Mouse (Mus musculus) right cerebral cortex, postnatal 36 days (tissue): ENCODE measurements around the gene Cx3cl1.

Experiments
- DNase-seq, 2 experiments: peaks; one replicate each; pipeline ENCODE4 v3.0.0; 2022; ENCODE audit warnings: low spot score in 2 of 2, mixed read lengths in 1 of 2

The Cx3cl1 gene

DNA sequence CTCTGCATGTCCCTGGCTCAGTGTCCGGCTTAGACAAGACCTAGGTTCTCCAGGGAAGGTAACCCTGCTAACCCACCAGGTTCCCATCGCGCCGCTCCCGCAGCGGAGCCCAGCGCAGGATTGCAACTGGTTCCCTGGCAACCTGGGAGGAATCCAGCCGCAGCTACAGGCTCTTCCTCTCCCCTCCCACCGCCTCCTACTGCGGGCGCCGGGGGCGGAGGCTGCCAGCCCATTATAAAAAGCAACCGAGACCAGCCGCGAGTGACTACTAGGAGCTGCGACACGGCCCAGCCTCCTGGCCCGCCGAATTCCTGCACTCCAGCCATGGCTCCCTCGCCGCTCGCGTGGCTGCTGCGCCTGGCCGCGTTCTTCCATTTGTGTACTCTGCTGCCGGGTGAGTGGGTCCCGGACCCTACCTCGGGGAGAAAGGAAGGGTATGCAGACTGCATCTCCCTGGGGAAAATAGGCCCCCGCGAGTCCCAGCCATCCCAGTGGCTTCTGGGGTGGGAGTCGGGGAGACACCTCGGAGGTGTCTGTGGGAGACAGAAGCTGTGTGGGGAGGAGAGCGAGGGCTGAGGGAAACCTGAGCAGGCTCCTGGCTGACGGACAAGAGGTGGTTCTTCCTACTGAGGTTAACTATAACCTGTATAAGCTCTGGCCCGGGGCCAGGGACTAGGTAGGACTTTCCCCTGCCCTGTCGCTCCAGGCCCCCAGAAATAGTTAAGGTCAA is at the start of gene Cx3cl1:
Gene Cx3cl1 (plus strand): TSS at position 69 of the 730 bp plus-strand sequence.
- DNase-seq = peak; percentile 90 to 93

DNA sequence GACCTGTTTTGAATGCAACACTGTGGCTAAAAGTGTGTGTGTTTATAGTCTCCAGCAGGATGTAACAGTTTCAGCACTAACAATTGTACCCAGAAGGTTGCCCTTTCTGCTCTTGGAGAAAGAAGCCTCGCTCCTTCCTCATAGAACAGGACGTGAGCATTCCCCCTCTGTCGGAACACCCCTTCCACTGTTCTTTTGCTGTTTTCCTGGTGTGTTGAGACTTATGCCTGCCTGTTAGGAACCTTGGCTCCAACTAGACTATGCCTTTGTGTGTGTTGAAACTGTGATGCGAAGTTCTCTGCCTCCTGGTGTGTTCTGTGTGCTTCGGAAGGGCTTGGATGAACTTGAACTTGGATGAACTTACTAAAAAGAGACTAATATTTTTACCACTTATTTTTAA is 45.8 kb upstream of the Cx3cl1 start:
- DNase-seq = no peak

DNA sequence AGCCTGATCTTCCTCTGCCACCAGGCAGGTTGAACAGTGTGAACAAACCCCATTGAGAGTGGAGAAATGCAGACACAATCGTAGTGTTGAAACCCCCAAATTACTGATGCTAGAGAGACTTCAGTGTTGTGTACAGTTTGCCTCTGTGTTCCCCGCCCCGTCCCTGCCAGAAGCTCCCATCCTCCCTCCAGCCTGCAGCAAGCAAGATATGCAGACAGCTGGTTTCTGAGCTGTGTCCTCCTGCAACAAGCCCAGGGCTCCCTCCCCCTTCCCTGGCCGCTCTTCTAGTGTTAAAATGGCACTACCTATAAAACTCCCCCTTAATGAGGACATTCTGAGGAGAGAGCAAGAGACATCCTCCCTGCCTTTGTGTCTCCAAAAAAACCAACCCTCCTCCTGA is 42.5 kb upstream of the Cx3cl1 start:
- DNase-seq = no peak

DNA sequence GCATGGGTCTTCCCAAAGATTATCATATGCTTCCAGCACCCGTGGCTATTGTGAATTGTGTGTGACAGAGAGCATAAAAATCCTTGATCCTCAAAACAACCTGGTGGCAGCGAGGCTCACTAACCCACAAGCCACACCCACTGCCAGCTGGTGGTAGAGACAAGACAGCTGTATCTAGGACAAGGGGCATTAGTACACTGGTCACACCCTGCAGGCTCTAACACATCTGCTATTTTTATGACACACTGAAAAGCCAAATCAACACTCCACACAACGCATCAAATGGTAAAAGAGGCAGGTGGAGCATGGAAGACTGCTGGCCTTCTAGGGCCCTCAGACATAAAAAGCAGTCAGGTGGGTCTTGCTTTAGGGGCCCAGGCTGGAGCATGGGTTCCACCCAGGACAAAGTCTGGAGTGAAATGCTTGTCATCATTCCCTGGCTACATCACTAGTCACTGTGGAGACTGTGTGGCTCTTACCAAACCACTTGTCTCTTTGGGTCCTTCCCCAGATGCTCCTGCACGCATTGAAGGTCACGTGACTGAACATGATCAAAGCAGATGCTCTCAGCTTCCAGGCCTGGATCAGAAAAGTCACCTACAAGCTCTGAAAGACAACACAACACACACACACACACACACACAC is 37.9 kb upstream of the Cx3cl1 start:
- DNase-seq = no peak

DNA sequence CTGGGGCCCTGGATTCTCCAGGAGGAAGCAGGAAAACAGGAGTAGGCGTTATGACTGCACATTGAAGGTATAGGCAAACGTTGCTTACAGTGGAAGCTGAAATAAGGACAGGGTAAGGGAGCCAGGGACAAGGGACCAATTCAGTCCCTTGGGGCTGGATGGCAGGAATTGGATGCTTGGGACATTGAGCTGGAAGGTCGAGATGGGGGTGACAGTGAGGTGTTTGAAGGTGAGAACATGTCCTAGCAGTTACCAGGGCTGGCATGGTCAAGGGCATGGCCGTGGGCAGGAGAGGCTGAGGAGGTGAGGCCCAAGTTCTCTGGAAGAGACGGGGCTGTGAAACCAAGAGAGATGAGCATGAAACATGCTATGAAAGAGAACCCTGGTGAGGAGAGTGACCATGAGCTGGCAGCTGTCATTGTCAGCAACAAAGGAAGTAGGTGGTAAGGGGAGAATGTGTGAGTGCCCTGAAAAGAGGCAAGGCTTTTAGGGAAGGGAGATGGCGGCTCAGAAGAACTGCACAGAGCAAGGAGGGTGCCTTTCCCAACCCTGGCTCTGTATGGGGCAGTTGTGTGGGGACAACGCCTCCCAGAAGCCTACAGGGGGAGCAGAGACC is 37.0 kb upstream of the Cx3cl1 start:
- no peak for DNase-seq

DNA sequence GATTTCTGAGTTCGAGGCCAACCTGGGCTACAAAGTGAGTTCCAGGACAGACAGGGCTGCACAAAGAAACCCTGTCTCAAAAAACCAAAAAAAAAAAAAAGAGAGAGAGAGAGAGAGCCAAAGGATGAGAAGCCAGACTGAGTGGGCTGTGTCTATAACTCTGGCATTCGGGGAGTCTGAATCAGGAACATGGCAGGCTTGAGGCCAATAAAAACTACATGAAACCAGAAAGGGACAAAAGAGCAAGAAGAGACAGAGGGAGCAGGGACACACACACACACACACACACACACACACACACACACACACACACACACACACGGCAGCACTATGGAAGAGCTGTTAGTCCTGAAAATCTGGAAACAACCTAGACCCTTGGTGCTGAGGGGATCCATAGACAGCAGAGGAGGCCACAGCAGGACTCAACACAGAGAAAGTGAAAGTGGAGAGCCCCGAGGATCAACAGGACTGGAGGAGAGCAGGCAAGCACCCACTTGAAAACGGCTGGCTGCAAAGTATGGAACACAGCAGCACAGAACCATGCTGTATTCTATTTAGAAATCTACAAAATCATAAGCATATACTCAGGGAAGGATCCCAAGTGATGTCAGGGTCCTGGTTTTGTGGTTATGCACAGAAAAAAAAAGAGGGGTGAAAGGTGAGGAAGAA is 36.2 kb upstream of the Cx3cl1 start:
- DNase-seq = no peak

DNA sequence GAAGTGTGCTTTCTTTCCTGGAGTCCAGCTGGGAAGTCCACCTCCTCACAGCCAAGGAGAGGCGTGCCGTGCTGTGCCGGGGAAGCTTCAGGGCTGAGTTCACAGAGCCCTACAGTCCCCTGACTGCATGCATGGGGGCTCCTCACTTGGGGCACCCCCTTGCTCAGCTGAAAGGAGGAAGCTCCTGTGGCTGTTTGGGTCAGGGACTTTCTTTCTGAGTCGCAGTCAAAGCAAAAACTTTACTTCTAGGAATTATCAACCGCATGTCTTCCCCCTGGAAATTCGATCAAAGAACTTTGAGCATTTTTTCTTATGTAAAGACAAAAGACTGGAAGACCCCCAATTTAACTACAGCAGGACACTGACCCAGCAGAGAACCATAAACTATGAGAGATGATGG is 32.0 kb upstream of the Cx3cl1 start:
- no peak for DNase-seq

DNA sequence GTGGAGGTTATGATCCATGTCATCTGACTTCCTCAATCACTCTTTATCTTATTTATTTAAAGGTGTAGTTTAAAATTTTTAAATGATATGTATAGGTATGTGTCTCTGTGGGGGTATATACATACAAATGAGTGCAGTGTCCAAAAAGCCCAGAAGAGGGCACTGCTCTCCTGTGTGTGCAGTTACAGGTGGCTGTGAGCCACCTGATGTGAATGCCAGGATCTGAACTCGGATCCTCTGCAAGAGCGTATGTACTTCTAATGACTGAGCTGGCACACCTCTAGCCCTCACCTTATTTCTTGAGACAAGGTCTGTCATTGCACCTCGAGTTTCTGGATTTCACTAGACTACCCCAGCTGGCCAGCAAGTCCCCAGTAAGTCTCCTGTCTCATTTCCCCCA is 31.2 kb upstream of the Cx3cl1 start:
- DNase-seq = no peak

DNA sequence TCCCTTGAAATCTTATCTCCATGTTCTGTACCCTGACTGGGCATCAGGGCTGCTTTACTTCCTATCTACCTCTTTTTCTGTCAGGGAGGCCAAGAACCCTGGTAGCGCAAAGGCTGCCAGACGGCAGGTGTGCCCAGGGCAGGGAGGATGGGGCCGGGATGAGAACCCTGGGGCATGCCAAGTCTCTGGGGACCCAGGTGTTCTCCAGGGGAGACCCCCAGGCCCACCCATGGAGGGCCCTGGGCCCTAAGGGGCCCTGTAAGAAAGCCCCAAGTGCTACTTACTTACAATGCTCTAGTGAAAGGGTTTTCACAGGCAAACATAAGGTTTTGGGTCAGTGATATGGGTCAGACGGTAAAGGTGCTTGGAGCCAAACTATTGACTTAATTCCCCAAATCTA is 30.1 kb upstream of the Cx3cl1 start:
- no peak for DNase-seq

DNA sequence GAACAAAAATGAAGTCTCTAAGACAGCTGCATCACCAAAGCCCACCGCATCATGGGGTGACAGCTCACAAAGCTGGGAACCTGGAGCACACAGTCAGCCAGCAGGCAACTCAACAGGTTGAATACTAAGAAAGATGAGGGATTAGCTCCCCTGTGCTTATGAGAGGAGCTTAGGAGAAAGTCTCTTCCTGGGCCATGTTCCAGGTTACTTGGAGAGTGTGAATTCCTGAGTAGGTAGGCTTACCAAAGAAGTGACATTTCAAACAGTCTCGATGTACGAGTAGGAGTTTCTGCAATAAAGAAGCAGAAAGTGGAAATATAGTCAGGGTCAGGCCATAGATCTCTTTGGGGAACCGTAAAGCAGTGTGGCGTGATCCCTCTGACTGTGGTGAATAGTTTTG is 27.3 kb upstream of the Cx3cl1 start:
- no peak for DNase-seq

DNA sequence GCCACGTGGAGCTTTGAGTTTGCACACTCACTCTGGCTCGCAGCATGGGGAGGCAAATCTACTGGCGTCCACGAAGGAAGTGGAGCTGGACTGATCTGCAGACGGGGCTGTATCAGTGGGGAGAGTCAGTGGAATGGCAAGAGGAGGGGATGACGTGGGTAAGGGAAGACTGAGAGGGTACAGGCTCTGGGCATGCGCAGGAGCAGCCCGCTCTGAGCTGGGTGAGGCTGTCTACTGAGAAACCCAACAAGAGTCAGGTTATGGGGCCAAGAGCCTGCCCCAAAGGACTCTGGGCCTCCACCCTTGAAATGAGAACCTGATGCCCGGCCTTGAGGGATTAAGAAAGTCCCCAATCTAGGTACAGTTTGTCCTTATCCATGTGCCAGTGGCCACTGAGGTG is 26.8 kb upstream of the Cx3cl1 start:
- DNase-seq = no peak

DNA sequence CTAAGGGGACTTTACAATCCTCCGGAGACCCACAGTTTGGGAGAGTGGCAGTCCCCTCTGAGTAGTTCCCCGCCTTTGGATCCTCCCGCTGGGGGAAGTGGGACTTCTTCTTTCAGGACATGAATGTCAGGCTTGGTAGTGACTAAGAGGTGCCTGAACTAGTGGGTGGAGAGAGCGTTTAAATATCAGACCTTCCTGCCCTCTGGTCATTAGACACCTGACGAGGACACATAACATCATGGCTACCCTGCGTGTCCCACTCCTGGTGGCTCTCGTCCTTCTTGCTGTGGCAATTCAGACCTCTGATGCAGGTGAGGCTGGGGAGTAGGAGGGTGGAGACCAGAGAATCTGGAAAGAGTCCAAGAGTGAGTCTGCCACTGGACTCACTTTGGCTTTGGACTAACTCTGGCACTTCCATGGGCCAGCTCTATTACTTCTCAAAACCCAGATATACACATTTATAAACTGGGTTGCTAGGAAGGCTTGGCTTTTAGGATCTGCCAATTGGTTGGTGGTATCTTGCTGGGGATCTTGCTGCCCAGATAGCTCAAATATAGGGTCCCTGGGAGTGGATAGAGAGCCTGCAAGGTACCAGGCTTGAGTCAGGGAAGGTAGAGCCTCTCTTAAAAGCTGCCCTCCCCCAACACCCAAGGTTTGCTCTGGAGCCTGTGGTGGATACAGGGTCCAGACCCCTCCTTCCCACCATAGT is 26.2 kb upstream of the Cx3cl1 start, which contains the start of gene Ccl22:
Gene Ccl22 (plus strand): TSS at position 115 of the 709 bp plus-strand sequence.
- DNase-seq = no peak

DNA sequence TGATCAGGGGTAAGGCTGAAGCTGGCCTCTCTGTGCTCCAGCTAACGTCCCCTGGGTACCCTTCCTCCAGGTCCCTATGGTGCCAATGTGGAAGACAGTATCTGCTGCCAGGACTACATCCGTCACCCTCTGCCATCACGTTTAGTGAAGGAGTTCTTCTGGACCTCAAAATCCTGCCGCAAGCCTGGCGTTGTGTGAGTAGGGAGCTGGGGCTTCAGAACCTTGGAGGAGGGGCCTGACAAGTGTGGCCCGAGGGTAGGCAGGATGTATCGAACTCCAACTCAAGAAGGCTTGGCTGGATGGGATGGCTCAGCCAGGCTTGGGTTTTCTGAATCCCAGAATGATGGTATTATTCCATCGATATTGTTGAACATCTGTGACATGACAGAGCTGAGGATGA is 25.0 kb upstream of the Cx3cl1 start:
- no peak for DNase-seq

DNA sequence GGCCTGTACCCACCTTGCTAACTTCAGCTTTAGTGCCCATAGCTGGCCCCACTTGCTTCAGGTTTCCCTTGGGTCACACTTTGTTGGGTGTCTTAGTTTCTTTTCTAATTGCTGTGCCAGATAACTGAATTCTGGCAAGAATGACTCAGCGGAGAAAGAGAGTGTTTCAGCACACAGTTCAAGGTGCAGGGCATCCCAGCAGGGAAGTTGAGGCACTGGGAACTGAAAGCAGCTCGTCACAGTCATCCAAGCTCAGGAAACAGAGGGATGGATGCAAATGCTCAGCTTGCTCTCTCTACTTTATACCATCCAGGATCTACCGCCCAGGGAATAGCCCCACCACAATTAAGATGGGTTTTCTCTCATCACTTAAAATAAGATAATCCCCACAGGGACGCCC is 23.4 kb upstream of the Cx3cl1 start:
- no peak for DNase-seq

DNA sequence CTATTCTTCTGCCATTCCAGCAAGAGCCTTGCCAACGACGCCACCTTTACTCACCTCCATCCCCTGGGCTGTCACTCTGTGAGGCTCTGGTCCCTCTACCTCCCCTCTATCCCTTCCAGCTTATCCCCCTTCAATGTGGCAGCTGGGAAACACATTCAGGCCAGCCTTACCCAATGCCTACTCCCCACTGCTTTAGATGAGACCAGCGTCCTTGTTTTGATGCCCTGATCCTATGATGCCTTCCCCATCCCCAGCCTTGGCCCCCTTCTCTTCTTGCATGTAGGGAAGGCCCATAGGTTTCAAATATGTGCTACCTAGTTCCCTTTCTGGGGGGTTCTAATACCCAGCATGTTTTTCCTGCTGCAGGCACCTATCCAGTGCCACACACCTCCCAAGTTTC is 21.9 kb upstream of the Cx3cl1 start:
- no peak for DNase-seq

DNA sequence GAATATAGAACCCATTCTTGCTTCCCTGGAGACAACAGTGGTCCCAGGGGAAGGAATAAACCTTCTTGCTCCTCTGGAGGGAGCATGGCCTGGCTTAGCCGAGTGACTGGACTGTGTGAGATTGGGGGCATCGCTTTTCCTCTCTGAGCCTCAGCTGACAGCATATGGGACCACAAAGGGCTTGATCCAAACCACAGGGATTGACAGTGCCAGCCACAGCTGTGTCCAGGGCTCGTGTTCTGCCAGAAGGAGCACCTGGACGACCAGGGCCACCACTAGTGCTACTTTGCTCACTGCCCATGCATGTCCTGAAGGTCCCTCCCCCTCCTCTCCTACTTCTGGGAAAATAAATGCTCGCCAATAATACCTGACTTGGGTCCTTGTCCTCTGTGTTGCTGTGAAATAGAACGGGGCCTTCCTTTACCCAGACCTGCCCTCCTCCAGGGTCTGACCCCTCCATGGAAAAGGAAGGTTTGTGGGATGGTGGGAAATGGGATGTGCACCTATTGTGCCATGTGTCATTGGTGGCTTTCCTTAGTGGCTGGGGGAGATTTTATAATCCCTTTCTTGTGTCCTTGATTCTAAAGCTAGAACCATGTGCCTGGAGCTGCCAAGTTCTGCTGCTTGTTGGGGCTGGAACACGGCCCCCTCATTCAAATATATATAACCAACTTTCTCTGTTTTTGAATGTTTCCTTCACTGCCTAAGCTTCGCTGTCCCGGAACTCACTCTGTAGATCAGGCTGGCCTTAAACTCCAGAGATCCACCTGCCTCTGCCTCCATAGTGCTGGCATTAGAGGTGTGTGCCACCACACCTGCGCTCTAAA is 20.6 kb upstream of the Cx3cl1 start:
- DNase-seq = peak in 1 of 2 experiments; percentile 43

DNA sequence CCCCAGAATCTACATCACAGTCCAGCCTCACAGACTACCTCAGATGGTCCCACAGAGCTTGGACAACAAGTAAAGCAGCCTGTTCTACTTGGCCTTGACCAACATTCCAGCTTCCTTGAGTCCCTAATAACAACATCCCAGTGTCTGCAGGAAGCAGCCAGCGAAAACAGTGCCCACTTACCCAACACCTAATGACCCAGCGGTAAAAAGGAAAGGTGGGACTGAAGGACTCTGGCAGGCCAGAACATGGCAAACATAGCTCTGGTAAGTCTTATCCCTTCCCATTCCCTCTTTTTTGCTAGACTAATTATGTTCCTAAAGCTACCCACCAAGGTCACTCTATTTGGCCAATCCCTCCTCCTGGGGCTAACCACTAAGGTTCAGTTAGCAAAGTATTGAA is 17.8 kb upstream of the Cx3cl1 start:
- no peak for DNase-seq

DNA sequence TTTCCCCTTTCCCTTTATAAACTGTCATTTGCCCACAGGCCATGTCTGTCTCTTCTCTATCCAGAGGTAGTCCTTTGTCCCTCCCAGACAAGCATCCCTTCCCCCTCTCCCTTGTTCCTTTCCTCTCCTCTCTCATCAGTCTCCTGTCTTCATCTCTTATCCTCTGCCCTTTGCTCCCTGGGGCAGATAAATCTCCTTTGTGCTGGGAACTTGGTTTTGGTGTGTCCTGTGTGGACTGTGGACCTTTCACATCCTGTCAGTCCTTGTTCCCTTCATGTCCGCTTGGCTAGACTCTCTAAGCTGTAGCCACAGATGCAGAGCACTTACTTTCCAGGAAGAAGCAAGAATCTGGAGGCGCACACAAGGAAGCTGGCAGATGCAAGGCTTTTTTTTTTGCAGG is 17.3 kb upstream of the Cx3cl1 start:
- no peak for DNase-seq

DNA sequence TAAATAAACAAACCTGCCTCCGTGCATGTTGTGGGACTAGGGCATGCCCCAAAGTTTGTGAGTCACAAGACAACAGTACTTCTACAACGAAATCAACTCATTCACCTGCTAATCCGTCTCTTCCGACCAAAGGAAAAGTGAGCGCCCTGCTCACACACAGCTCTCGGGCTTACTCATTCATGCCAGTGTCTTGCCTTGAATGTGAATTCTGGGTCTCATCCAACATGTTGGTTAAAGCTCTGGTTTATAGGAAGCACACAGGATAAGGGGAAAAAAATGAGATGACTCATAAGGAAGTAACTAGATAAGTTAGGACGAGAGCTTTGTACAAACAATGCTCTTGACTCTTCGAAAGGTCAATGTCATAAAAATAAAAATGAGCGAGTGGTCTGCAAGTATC is 4.8 kb upstream of the Cx3cl1 start:
- no peak for DNase-seq

DNA sequence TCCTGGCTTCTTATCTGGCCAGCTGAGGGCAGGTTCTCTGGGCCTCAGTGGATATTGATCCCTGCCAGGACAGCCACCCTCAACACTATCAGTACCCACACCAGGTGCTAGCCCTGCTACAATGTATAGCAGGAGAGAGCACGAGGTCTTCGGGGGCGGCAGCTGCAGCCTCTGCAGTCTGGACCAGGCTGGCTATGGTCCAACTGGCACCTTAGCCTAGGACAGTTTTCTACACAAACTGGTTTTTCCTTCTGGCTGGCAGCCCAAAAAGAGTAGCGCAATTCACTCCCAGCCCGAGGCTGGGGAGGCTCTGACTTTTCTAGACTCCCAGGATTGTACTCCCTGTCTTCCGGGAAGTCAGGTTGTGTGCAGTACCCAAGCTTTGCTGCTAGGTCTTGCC is 864 bp upstream of the Cx3cl1 start:
- DNase-seq = no peak

DNA sequence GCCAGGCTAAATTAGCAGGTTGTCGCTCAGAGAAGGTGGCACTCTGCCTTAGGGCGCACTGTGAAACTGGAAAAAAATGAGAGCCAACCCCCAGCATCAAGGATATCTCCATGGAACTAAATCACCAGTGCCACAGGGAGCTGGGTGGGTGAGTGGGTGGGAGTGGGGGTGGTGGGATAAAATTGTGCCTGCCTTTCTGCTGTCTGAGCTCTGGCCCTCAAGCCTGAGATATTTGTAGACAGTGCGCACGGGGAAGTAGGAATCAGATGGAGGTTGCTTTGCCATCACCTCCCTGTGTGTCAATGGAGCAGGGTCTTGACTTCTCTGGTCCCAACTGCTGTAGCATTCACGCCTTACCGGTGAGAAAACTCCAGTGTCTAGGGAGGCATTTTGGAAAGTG is 1.2 kb downstream of the Cx3cl1 start:
- no peak for DNase-seq
